Mouse (Mus musculus) adrenal gland, adult 10 weeks (tissue): ENCODE data around the gene Arrdc4. TPM values are rescaled to one million over a fixed set of nuclear protein-coding genes. Genes with fewer than 3 reads are reported as not detected.

ENCODE experiments used
- polyA plus RNA-seq: library from polyadenylated mRNA; stranded (reverse); fragments of 350-450 nt; fragmentation: Illumina TruSeq; extraction: RNeasy Lipid Tissue Mini Kit (QIAGEN cat#74804); gene quantifications from one replicate; pipeline ENCODE4 v1.2.3, GENCODE M21; 2014; ENCODE audit warnings: low read depth, low replicate concordance

Arrdc4 gene
- 19.1 TPM for polyA plus RNA-seq

GRCm38 (mm10) chr7:68748761-68749635, at the start of gene Arrdc4:
Arrdc4 (minus strand) TSS chr7:68749241.

